Mouse (Mus musculus) CH12F3 (cell line): ENCODE data around the gene Gm43517.

ENCODE experiments used
- in situ Hi-C: fragments of 300-500 bp; cut with MboI; formaldehyde crosslinking; loops from 2 replicates; pipeline ENCODE4 v1.14.3; 2020; ENCODE audit warnings: low sequenced_read_pairs

Gm43517 gene

GRCm38 (mm10) chr12:49400853-49401118 is 15.8 kb downstream of the Gm43517 start:
- in situ Hi-C loops: no loop called here

GRCm38 (mm10) chr12:49401119-49401795 is 16.3 kb downstream of the Gm43517 start:
- in situ Hi-C loops: no loop called here

- in situ Hi-C loops: no loop called here
These were observed 16.8 kb downstream of the Gm43517 start for GRCm38 (mm10) chr12:49401796-49402130.

- in situ Hi-C loops: no loop called here
These were observed 24.9 kb downstream of the Gm43517 start for GRCm38 (mm10) chr12:49409833-49410232.

- in situ Hi-C loops: no loop called here
These were observed 33.0 kb downstream of the Gm43517 start for GRCm38 (mm10) chr12:49417963-49418362.
